Mouse (Mus musculus): ENCODE data around the gene Fubp1.

DNA sequence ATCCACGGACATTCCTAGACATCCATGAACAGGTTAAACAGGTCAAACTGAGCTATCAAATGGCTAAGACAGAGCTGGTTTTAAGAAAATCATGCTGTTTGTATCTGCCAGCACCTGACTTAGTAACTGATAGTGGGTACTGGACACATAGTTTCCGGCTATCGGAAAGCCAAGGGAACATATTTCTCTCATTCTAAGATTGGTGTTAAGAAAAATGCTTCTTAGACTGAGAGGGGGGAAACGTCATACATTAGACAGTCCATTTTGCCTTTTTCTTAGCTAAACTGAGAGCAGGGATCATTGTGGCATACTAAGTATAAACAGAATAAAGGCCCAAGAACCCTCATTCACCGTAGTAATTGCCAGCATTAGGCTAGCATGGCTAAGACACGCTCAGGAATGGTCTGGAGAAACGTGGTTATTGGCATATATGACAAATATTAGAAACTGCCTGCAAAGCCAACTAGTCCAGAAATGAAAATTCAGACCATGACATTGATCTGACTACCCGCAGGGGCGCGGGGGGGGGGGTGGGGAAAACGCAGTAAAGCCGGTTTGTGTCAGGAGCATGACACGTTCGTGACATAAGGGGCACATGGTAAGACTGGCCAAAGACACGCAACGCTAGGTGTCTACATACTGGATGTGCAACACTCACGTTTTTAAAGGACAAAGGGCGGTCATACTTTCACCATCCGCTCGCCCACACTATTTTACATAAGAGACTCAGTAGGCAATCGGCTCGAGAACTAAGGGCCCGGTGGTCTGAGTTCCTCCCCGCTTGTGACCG, 850 bp upstream of the Fubp1 start:
- no peak for TF ChIP-seq CTCF (IDR thresholded peaks at IDR 0.05; ENCODE audit: control insufficient read depth, insufficient read depth, insufficient read length)
- no peak for TF ChIP-seq CEBPB (IDR thresholded peaks at IDR 0.05; ENCODE audit: low read depth)
- TF ChIP-seq MAX (IDR thresholded peaks at IDR 0.05) = no peak
- TF ChIP-seq MYOG (IDR thresholded peaks at IDR 0.05; ENCODE audit: control insufficient read depth, extremely low read depth, insufficient read length) = no peak
- no peak for TF ChIP-seq USF1 (IDR thresholded peaks at IDR 0.05; ENCODE audit: low read depth)
- no peak for TF ChIP-seq MYOD1 (IDR thresholded peaks at IDR 0.05; ENCODE audit: control insufficient read depth, insufficient read length, low read depth)
- TF ChIP-seq FOSL1 (IDR thresholded peaks at IDR 0.05; ENCODE audit: insufficient read depth, low read length, poor library complexity, severe bottlenecking) = no peak

Data from C2C12 (cell line).